Mouse (Mus musculus): ENCODE data around the gene Uimc1. TPM values are rescaled to one million over a fixed set of nuclear protein-coding genes. Genes with fewer than 3 reads are reported as not detected.
"Not testable (repeated sequence)": the region's sequence is repeated elsewhere in the genome, so short reads cannot be mapped to it uniquely, and the experiment has no call there.

Uimc1 gene
- polyA plus RNA-seq, 1 experiment from 2014 or later, result 13.1 TPM

DNA sequence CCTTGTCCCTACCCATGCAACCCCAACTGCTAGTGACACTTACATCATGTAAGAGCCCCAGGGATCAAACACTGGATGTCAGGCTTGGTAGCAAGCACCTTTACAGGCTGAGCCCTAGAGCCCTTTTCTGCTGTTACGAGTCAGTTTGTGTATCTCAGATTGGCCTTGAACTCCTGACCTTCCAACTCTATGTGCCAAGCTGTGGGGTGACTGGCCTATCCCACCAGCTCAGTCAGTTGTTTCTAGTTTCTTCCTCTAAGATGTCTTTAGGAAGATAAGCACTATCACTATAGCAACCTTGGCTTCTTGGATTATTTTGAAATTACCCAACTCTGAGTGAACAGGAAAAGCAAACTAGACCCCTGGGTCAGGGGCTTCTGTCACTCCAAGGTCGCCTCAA, 3.3 kb upstream of the Uimc1 start:
- Histone ChIP-seq H3K36me3 (replicated peaks) (peaks cover 10% of the 10 kb centered on the region), H3K4me3 (replicated peaks) (no peak overlapping the region), H3K9ac (no peak overlapping the region), H3K9me3 (replicated peaks) (no peaks in the 10 kb centered on the region), H3K4me2 (no peak overlapping the region), H3K27me3 (no peaks in the 10 kb centered on the region), H3K27ac (replicated peaks) (no peak overlapping the region), H3K4me1 (replicated peaks) (peaks cover 54% of the 10 kb centered on the region)
- ATAC-seq (ENCODE audit: insufficient read depth), result no peak
- 46% methylated on average over 2 of the region's 2 CpGs for WGBS (ENCODE audit: insufficient replicate concordance)

DNA sequence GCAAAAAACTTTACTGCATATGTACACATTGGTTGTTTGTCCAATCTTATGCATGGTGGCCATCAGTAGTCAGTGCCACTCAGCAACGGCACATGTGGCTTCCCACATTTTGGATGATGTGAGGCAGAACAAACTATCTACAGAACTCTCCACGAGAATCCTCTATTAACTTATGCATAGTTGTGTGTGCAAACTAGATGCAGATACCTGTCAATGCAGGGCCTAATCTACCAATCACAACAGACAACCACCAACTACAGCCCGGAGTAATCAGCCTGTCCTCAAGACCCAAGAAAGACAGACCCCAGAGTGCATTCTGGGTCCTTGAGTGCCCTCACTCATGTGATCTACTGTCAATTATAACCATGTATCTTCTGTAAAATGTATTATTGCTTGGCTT, 2.3 kb upstream of the Uimc1 start:
- no peaks in the 10 kb centered on the region for H3K9me3 ChIP-seq (replicated peaks)
- ATAC-seq (ENCODE audit: insufficient read depth), result no peak
- no peak overlapping the region for H3K4me2 ChIP-seq
- H3K36me3 ChIP-seq (replicated peaks), result peaks cover under 1% of the 10 kb centered on the region; the same call in 1 of the 2 replicates
- WGBS (ENCODE audit: insufficient replicate concordance), result 89% methylated on average over 3 of the region's 3 CpGs
- H3K9ac ChIP-seq, result no peak overlapping the region
- H3K4me1 ChIP-seq (replicated peaks), result peaks cover 51% of the 10 kb centered on the region
- H3K27me3 ChIP-seq, result no peaks in the 10 kb centered on the region
- no peak overlapping the region for H3K4me3 ChIP-seq (replicated peaks)
- no peak overlapping the region for H3K27ac ChIP-seq (replicated peaks)

DNA sequence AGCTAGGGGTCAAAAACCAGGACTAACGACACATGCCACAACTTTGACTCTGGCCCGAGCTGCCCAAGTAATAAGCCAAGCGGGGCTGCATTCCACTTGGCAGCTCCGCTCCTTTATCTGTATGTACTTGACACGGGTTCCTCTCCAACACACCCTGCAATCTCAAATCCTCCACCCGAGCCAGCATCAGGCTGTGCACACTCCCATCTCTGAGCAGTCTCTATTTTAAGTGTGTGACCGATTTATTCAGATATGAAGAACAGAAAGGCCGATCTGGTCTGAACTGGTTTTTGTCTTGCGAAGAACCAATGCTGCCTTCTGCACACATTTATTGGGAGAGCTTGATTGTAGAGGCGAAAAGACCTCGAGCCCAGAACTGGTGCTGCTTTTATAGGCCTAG, 1.5 kb upstream of the Uimc1 start:
- Histone ChIP-seq H3K27ac (replicated peaks) (no peak overlapping the region), H3K4me1 (replicated peaks) (peaks cover 44% of the 10 kb centered on the region), H3K27me3 (no peaks in the 10 kb centered on the region), H3K36me3 (replicated peaks) (no peaks in the 10 kb centered on the region), H3K9ac (no peak overlapping the region), H3K9me3 (replicated peaks) (no peaks in the 10 kb centered on the region), H3K4me2 (no peak overlapping the region), H3K4me3 (replicated peaks) (no peak overlapping the region)
- no peak for ATAC-seq (ENCODE audit: insufficient read depth)
- 80% methylated on average over 11 of the region's 11 CpGs for WGBS (ENCODE audit: insufficient replicate concordance)

DNA sequence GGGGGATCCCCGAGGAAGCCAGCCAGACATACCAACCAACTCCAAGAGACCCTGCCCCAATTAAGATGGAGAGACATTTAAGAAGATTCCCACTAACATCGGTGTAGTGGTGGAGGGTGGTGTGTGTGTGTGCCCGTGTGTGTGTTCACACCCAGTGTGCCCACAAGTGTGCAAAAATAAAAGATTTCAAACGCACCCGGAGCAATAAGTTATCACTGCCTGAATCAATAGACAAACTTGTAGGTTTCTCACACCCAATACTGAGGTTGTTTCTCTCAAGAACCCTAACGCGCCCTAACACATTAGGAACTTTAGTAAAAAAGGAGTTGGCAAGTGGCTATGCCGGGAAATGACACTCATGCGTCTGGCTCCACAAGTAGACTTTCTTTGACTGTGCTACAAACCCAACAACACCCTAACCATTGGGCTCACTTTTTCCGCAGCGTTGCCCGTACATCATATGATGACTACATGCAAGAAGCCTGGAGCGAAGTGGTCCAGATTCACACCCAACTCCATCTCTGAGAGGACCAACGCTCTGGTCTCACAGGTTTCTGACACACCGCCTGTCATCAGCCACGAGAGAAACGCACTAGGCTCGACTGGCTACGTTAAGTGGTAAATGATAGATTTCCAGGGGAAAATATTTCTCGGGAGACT, 904 bp downstream of the Uimc1 start:
- 18% methylated on average over 20 of the region's 20 CpGs for WGBS (ENCODE audit: insufficient replicate concordance)
- peak overlapping the region; percentile 93 for H3K27ac ChIP-seq (replicated peaks)
- no peak for ATAC-seq (ENCODE audit: insufficient read depth)
- H3K9ac ChIP-seq, result peak overlapping the region; percentile 97
- H3K36me3 ChIP-seq (replicated peaks), result no peaks in the 10 kb centered on the region
- peak overlapping the region; percentile 76 for H3K4me2 ChIP-seq
- H3K9me3 ChIP-seq (replicated peaks), result no peaks in the 10 kb centered on the region
- peak overlapping the region; percentile 96 for H3K4me3 ChIP-seq (replicated peaks)
- peaks cover 28% of the 10 kb centered on the region for H3K4me1 ChIP-seq (replicated peaks)
- no peaks in the 10 kb centered on the region for H3K27me3 ChIP-seq

DNA sequence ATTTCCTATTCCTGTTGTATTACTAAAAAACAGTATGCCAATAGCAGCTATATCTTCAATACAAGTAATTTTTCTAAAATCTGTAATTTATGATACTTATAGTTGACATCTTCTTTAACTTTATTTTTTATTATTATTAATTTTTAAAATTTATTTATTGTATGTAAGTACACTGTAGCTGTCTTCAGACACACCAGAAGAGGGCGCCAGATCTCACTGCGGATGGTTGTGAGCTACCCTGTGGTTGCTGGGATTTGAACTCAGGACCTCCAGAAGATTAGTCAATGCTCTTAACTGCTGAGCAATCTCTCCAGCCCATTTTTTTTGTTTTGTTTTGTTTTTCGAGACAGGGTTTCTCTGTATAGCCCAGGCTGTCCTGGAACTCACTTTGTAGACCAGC, 2.3 kb downstream of the Uimc1 start:
- not testable (repeated sequence) for H3K9me3 ChIP-seq (replicated peaks); H3K9ac ChIP-seq; H3K36me3 ChIP-seq (replicated peaks); H3K27me3 ChIP-seq; H3K27ac ChIP-seq (replicated peaks); ATAC-seq (ENCODE audit: insufficient read depth); H3K4me3 ChIP-seq (replicated peaks); H3K4me2 ChIP-seq
- peaks cover 21% of the 10 kb centered on the region for H3K4me1 ChIP-seq (replicated peaks)
- 68% methylated on average over 3 of the region's 3 CpGs for WGBS (ENCODE audit: insufficient replicate concordance)

DNA sequence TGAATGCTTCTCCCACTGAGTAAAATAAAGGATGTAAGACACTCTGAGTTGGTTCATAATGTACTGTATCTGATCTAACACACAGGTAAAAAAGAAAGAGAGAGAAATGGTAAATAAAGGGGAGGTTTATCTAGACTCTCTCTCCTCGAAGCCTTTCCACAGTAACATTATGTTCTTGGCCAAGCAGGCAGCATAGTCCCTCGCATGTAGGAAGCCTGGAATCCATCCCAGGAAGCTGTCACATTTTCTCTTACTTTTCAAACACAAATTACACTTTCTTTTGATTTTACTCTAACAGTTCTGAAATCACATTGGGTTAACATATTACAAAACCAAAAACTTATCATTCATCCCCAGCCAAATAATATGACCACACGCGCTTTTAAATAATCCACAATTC, 7.5 kb downstream of the Uimc1 start:
- H3K9ac ChIP-seq, result no peak overlapping the region
- ATAC-seq (ENCODE audit: insufficient read depth), result no peak
- no peaks in the 10 kb centered on the region for H3K9me3 ChIP-seq (replicated peaks)
- H3K27ac ChIP-seq (replicated peaks), result no peak overlapping the region
- no peak overlapping the region for H3K4me3 ChIP-seq (replicated peaks)
- H3K4me2 ChIP-seq, result no peak overlapping the region
- H3K27me3 ChIP-seq, result no peaks in the 10 kb centered on the region
- 85% methylated on average over 4 of the region's 4 CpGs for WGBS (ENCODE audit: insufficient replicate concordance)
- 0 out of 2 replicates have a peak, but pooled peaks cover 4% of the 10 kb centered on the region for H3K4me1 ChIP-seq (replicated peaks)
- peaks cover 40% of the 10 kb centered on the region for H3K36me3 ChIP-seq (replicated peaks)

DNA sequence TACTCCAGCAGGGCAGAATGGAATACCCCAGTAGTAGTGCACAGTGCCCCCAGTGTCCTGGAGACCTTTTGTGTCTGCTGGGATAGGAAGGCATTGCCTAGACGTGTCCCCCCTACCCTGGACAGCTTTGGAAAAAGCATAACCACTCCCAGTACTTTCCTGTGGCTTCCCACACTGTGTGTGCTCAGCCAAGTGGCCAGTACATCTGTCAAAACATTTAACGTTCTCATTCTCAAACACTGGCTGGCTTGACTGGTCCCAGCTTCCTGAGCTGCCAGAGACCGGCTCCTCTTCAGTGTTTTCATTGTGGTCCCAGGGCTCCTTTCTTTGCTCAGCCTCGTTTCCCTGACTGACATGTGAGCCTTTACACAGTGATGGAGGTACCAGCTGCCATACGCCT, 24.5 kb downstream of the Uimc1 start:
- Histone ChIP-seq H3K27ac (replicated peaks) (no peak overlapping the region), H3K4me2 (no peak overlapping the region), H3K36me3 (replicated peaks) (peaks cover 23% of the 10 kb centered on the region), H3K9me3 (replicated peaks) (no peaks in the 10 kb centered on the region), H3K9ac (no peak overlapping the region), H3K27me3 (no peaks in the 10 kb centered on the region), H3K4me1 (replicated peaks) (no peaks in the 10 kb centered on the region), H3K4me3 (replicated peaks) (no peak overlapping the region)
- 67% methylated on average over 5 of the region's 5 CpGs for WGBS (ENCODE audit: insufficient replicate concordance)
- no peak for ATAC-seq (ENCODE audit: insufficient read depth)

DNA sequence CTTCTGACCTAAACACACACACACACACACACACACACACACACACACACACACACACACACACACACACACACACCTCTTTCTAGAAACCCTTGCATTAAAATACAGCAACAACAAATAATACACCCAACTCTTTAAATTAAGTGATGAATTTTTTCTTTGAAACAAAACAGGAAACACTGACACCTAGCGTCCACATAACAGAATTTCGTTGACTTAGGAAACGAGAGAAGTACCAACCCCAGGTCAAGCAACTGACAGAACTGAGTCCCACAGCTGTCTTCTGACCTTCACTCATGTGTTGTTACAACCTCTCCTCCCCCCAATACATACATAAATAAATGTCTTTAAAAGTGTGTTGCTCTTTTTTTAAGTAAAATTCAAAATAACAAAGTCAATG, 28.8 kb downstream of the Uimc1 start:
- Histone ChIP-seq H3K4me2 (no peak overlapping the region), H3K4me3 (replicated peaks) (no peak overlapping the region)
- 7% methylated on average over 3 of the region's 3 CpGs for WGBS (ENCODE audit: insufficient replicate concordance)

DNA sequence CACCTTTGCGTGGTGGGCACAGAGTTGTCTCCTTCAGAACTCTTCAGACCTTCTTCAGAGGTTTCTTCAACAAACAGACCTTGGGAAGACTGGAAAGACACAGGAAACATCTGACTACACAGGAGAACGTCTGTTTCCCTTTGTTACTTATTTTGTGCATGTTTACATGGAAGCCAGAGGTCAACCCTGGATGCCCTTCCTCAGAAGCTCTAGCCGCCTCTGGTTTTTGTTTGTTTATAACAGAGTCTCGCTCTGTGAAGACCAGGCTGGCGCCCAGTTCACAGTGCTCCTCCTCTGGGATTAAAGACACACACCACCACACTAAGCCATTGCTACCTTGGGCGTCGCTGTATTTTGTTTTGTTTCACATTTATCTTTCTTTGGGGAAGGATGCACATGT, 30.4 kb downstream of the Uimc1 start:
- Histone ChIP-seq H3K4me1 (replicated peaks) (no peaks in the 10 kb centered on the region), H3K4me3 (replicated peaks) (no peak overlapping the region), H3K27me3 (no peaks in the 10 kb centered on the region), H3K4me2 (no peak overlapping the region), H3K27ac (replicated peaks) (no peak overlapping the region), H3K36me3 (replicated peaks) (peaks cover 6% of the 10 kb centered on the region), H3K9me3 (replicated peaks) (no peaks in the 10 kb centered on the region), H3K9ac (no peak overlapping the region)
- no peak for ATAC-seq (ENCODE audit: insufficient read depth)
- 61% methylated on average over 7 of the region's 7 CpGs for WGBS (ENCODE audit: insufficient replicate concordance)

More for the DNA sequence above, 28.8 kb downstream of the Uimc1 start:
- Histone ChIP-seq H3K27me3 (no peaks in the 10 kb centered on the region), H3K9me3 (replicated peaks) (no peaks in the 10 kb centered on the region), H3K4me1 (replicated peaks) (no peaks in the 10 kb centered on the region), H3K36me3 (replicated peaks) (peaks cover 18% of the 10 kb centered on the region), H3K9ac (no peak overlapping the region), H3K27ac (replicated peaks) (no peak overlapping the region)
- no peak for ATAC-seq (ENCODE audit: insufficient read depth)

DNA sequence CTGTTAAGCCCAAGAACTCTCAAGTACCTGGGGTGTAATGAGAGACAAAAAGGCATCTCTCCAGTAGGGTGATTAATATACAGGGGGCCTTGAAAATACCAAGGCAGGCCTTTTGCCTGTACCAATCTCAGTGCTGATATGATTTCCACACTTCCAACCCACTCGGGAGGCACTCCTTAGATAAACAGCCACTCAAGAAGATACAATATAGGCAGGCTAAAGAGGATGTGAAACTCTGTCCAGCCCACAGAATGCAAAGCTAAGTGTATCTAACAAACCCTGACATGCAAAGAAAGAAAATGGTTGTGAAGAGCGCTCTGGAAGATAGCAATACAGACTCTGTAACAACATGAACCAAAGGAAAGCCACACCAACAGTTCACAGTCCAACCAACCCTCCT, 36.8 kb downstream of the Uimc1 start:
- Histone ChIP-seq H3K27me3 (no peaks in the 10 kb centered on the region), H3K4me1 (replicated peaks) (no peaks in the 10 kb centered on the region), H3K9ac (no peak overlapping the region), H3K4me2 (no peak overlapping the region), H3K36me3 (replicated peaks) (peaks cover under 1% of the 10 kb centered on the region; the same call in 1 of the 2 replicates), H3K27ac (replicated peaks) (no peak overlapping the region), H3K9me3 (replicated peaks) (no peaks in the 10 kb centered on the region), H3K4me3 (replicated peaks) (no peak overlapping the region)
- ATAC-seq (ENCODE audit: insufficient read depth), result no peak
- 57% methylated on average over 2 of the region's 2 CpGs for WGBS (ENCODE audit: insufficient replicate concordance)

DNA sequence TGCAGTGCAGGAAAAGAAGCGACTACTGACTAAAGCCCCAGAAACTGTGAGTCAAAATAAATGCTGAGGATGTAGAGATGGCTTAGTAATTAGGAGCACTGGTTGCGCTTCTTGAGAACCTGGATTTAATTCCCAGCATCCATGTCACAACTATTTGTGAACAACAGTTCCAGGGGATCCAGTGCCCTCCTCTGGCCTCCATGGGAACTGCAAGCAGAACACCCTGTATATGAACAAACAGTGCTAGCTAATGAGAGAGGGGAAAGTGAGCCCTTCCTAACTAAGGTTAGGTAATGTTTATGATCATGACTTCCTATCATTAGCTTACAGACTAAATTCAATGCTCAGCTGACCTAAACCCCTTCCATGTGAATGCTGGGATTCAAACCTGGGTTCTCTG, 42.1 kb downstream of the Uimc1 start:
- no peaks in the 10 kb centered on the region for H3K4me1 ChIP-seq (replicated peaks)
- peaks cover 14% of the 10 kb centered on the region; the same call in 1 of the 2 replicates for H3K36me3 ChIP-seq (replicated peaks)
- 74% methylated on average over 2 of the region's 2 CpGs for WGBS (ENCODE audit: insufficient replicate concordance)
- no peak for ATAC-seq (ENCODE audit: insufficient read depth)
- no peaks in the 10 kb centered on the region for H3K9me3 ChIP-seq (replicated peaks)
- H3K27me3 ChIP-seq, result no peaks in the 10 kb centered on the region
- H3K4me2 ChIP-seq, result no peak overlapping the region
- no peak overlapping the region for H3K4me3 ChIP-seq (replicated peaks)
- no peak overlapping the region for H3K27ac ChIP-seq (replicated peaks)
- H3K9ac ChIP-seq, result no peak overlapping the region

DNA sequence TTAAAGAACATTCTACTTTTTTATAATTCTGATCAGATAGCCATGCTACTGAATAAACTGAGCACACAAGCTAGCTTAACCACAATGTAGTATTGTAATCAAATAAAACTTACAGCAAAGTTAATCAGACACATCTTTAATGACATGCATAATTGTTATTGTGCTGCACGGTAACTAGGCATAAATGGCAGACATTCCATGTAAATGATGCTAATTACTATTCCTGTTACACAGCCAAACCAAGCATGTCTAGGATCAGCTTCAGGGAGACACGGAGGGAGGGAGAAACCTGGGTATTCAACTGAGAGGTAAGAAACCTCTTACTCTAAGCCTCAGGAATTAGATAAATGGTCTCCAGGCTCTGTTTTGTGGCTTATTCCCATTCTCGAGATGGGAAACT, 52.4 kb downstream of the Uimc1 start:
- H3K4me3 ChIP-seq (replicated peaks), result no peak overlapping the region
- H3K27ac ChIP-seq (replicated peaks), result no peak overlapping the region
- H3K27me3 ChIP-seq, result no peaks in the 10 kb centered on the region
- WGBS (ENCODE audit: insufficient replicate concordance), result 73% methylated on average over 3 of the region's 3 CpGs
- H3K4me1 ChIP-seq (replicated peaks), result no peaks in the 10 kb centered on the region
- peaks cover 37% of the 10 kb centered on the region for H3K36me3 ChIP-seq (replicated peaks)
- H3K9ac ChIP-seq, result no peak overlapping the region
- no peaks in the 10 kb centered on the region for H3K9me3 ChIP-seq (replicated peaks)
- ATAC-seq (ENCODE audit: insufficient read depth), result no peak
- no peak overlapping the region for H3K4me2 ChIP-seq

Measured in liver, embryonic 15.5 days (tissue).